Mouse (Mus musculus): ENCODE measurements around the gene Ankrd39.

Ankrd39 gene

GRCm38 (mm10) chr1:36572140-36572700 is 25.0 kb upstream of the Ankrd39 start:
- DNase-seq (ENCODE audit: low spot score in 2 of 2): no peak

- DNase-seq (ENCODE audit: low spot score in 2 of 2): no peak
These were observed 24.4 kb upstream of the Ankrd39 start for GRCm38 (mm10) chr1:36571627-36572026.

- DNase-seq (ENCODE audit: low spot score in 2 of 2): no peak
These were observed 23.1 kb upstream of the Ankrd39 start for GRCm38 (mm10) chr1:36570320-36570719.

GRCm38 (mm10) chr1:36569694-36570276 is 22.5 kb upstream of the Ankrd39 start:
- no peak for DNase-seq (ENCODE audit: low spot score in 2 of 2)

- no peak for DNase-seq (ENCODE audit: low spot score in 2 of 2)
These were observed 21.5 kb upstream of the Ankrd39 start for GRCm38 (mm10) chr1:36568776-36569175.

GRCm38 (mm10) chr1:36567818-36568603 is 20.8 kb upstream of the Ankrd39 start:
- no peak for DNase-seq (ENCODE audit: low spot score in 2 of 2)

GRCm38 (mm10) chr1:36566425-36566824 is 19.2 kb upstream of the Ankrd39 start:
- no peak for DNase-seq (ENCODE audit: low spot score in 2 of 2)

- no peak for DNase-seq (ENCODE audit: low spot score in 2 of 2)
These were observed 16.9 kb upstream of the Ankrd39 start for GRCm38 (mm10) chr1:36564101-36564500.

GRCm38 (mm10) chr1:36563632-36564031 is 16.4 kb upstream of the Ankrd39 start:
- DNase-seq (ENCODE audit: low spot score in 2 of 2): no peak

GRCm38 (mm10) chr1:36563197-36563596 is 16.0 kb upstream of the Ankrd39 start:
- DNase-seq (ENCODE audit: low spot score in 2 of 2): no peak

- no peak for DNase-seq (ENCODE audit: low spot score in 2 of 2)
These were observed 15.1 kb upstream of the Ankrd39 start for GRCm38 (mm10) chr1:36562388-36562787.

- no peak for DNase-seq (ENCODE audit: low spot score in 2 of 2)
These were observed 13.7 kb upstream of the Ankrd39 start for GRCm38 (mm10) chr1:36560903-36561302.

- no peak for DNase-seq (ENCODE audit: low spot score in 2 of 2)
These were observed 12.6 kb upstream of the Ankrd39 start for GRCm38 (mm10) chr1:36559888-36560287.

- no peak for DNase-seq (ENCODE audit: low spot score in 2 of 2)
These were observed 12.0 kb upstream of the Ankrd39 start for GRCm38 (mm10) chr1:36559256-36559655.

- DNase-seq (ENCODE audit: low spot score in 2 of 2): peak; percentile 38 to 61
These were observed 11.1 kb upstream of the Ankrd39 start, which contains the start of gene Sema4c for GRCm38 (mm10) chr1:36558031-36558993. Gene Sema4c (minus strand): TSS chr1:36558349.

- DNase-seq (ENCODE audit: low spot score in 2 of 2): peak in 1 of 2 experiments; percentile 31
These were observed 10.3 kb upstream of the Ankrd39 start for GRCm38 (mm10) chr1:36557457-36558011.

GRCm38 (mm10) chr1:36556553-36557456 is 9.6 kb upstream of the Ankrd39 start:
- peak; percentile 84 to 94 for DNase-seq (ENCODE audit: low spot score in 2 of 2)

- DNase-seq (ENCODE audit: low spot score in 2 of 2): no peak
These were observed 8.7 kb upstream of the Ankrd39 start for GRCm38 (mm10) chr1:36555798-36556395.

GRCm38 (mm10) chr1:36554633-36555399 is 7.6 kb upstream of the Ankrd39 start:
- no peak for DNase-seq (ENCODE audit: low spot score in 2 of 2)

All from thymus, postnatal 10 days (tissue).